Mouse (Mus musculus): ENCODE measurements around the gene Nfic. TPM values are rescaled to one million over a fixed set of nuclear protein-coding genes. Genes with fewer than 3 reads are reported as not detected.

Nfic gene
- total RNA-seq (2023): 60.2 and 61.9 TPM in 2 replicates

DNA sequence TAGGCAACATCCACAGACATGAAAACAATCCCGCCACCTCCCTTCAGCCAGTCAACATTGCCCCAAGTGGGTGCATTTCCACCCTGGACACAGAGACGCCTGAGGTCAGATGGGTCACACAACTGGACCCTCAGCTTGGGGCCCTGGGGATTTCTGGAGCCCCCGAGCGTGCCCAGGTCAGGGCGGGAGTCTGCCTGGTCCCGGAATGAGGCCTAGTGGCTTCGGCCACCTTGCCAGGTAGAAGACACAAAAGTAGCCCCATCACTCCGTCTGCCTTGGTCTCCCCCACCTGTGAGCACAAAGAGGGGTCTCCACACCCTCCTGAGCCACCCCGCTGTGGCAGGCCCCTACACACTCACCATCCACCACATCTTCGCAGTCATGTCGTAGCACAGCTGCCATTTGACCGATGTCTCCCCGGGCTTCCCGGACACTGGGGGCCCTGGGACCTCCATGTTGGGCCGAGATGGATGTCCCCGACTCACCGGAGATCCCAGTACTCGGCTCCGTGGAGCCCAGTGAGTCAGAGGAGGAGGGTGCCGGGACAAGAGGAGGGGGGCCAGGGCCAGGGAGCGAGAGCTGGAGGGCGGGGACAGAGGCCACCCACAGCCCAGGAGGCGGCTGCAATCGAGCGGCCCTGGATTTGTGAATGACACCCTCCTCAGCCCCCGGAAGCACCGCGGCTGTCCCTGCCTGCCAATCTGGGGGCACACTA, at the start of gene Nfic:
Gene Nfic, minus strand, starts transcription at position 455 of the 715 bp plus-strand sequence.

DNA sequence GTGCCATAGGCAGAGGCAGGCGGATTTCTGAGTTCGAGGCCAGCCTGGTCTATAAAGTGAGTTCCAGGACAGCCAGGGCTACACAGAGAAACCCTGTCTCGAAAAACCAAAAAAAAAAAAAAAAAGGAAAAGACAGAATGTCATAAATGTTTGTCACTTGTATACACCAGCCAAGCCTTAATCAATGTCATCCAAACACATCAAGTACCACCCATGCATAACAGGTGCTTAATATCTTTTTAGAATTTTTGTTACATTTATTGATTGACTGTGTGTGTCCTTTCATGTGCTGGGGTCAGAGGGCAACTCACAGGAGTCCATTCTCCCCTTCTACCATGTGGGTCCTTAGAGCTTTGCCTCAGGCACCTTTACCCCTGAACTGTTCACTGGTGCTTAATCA, 44.6 kb upstream of the Nfic start, which contains the start of gene S1pr4:
Gene S1pr4, minus strand, starts transcription at position 101 of the 400 bp plus-strand sequence.

DNA sequence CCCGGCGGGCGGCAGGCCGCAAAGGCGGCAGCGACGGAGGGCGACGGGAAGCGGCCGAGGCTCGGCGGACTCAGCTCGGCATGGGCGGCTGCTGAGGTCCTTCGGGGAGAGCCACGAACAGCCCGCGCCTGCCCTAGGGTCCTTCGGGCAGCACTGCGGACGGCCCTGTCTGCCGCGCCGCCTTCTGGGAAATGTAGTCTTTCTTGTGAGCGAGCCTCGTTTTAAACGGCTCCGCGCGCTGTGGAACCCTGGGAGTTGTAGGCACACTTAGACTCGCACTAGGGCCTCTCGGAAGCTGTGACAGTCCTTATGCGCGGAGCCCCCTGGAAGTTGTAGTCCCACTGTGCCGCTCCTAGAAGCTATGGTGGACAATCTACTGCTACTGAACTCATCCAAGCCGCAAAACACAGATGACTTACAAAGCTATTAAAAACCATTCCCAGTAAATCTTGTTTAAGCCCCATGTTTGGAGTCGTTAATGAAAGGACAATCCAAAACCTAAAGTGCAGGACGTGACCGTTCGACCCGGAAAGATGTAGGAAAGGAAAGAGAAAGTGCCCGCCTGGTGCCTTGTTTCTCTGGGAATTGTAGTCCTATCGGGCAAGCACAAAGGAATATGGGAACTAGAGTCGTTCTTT, 40.9 kb upstream of the Nfic start, which contains the start of gene Ncln:
Gene Ncln, minus strand, starts transcription at position 129 of the 638 bp plus-strand sequence.

DNA sequence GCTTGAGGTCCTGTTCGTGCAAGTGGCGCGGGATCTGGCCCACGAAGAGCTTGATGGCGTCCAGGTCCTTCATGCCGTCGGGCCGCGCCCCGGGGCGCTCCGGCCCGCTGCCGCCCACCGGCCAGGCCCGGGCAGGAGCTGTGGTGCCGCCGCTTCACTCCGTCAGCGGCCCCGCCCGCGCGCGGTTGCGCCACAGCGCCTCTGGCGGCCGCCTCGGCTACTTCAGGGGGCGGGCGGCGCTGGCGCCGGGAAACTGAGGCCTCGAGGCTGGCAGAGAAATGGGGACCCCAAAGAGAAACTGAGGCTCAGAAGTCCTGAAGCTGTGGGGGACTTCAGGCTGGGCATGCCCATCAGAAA, 27.1 kb upstream of the Nfic start, which contains the start of gene Celf5:
Gene Celf5, minus strand, starts transcription at position 177 of the 357 bp plus-strand sequence.

DNA sequence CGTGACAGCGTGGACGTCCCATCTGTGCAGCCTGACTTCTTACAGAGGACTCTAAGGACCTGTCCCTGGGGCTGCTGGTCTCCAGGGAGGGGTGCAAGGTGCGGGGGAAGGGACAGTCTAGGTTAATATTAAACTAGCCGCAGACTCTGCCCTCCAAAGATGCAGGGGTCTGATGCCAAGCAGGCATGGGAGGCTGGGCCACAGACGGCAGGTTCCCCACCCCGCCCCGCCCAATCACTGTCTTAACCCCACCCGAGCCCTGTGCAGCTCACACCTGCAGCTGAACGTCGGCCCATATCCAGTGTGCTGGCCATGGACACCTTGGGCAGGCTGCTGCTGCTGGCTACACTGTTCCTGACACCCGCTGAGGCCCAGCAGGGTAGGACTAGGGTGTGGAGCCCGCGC, 62.7 kb downstream of the Nfic start, which contains the start of gene Smim24:
Gene Smim24, plus strand, starts transcription at position 271 of the 405 bp plus-strand sequence.

DNA sequence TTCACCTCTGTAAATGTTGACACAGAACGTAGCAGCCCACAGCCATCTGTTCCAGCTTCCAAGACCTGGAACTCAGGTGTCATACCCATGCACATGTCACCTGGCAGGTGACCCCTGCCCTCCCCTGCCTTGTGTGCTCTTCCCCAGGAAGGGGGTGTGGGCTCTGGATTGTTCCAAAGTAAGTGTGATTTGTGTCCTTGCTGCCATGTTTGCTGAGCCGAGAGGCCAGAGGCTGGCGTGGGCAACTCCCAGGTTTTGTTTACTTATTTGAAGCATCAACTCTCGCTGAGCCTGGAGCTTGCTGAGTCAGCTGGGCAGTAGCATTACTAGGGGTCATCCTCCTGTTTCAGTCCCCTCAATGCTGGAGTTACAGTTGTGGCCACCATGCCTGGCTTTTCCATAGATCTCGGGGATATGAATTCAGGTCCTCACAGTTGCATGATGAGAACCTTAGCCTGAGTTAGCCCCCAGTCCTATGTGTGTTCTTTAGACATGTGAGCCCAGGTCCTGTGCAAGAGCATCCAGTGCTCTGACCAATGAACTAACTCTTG, 66.9 kb downstream of the Nfic start, which contains the start of gene Gm48552:
Gene Gm48552, plus strand, starts transcription at position 501 of the 551 bp plus-strand sequence.

DNA sequence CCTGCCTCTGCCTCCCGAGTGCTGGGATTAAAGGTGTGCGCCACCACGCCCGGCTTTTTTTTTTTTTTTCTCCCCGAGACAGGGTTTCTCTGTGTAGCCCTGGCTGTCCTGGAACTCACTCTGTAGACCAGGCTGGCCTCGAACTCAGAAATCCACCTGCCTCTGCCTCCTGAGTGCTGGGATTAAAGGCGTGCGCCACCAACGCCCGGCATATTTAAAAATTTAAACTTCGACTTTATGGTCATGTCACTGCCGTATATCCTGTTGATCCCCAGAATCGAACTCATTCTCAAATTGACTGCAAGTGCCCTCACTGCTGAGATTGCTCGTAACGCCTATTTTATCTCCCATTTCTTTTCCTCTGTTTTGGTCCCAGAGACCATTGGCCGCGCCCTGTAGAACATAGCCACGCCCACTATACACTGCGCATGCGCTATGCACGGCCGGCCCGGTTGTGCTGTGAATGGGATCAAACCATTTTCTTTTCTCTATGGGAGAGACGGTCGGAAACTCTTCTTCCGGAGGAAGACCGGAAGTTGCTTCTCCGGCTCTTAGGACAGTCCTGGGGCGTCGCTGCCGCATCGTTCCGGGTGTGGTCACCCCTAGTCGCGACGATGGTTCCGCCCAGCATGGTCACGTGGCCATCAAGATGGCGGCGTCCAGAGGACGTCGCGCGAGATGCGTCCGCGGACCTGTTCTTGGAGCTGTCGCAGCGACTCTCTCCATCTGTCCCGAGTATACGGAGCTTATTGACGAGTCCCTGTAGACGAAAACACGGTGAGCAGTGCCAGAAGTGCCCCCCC, 71.4 kb downstream of the Nfic start, which contains the start of the genes Dohh and Gm48551:
Gene Dohh, plus strand, starts transcription at position 627 of the 803 bp plus-strand sequence.
Gene Gm48551, plus strand, starts transcription at position 665 of the 803 bp plus-strand sequence.

DNA sequence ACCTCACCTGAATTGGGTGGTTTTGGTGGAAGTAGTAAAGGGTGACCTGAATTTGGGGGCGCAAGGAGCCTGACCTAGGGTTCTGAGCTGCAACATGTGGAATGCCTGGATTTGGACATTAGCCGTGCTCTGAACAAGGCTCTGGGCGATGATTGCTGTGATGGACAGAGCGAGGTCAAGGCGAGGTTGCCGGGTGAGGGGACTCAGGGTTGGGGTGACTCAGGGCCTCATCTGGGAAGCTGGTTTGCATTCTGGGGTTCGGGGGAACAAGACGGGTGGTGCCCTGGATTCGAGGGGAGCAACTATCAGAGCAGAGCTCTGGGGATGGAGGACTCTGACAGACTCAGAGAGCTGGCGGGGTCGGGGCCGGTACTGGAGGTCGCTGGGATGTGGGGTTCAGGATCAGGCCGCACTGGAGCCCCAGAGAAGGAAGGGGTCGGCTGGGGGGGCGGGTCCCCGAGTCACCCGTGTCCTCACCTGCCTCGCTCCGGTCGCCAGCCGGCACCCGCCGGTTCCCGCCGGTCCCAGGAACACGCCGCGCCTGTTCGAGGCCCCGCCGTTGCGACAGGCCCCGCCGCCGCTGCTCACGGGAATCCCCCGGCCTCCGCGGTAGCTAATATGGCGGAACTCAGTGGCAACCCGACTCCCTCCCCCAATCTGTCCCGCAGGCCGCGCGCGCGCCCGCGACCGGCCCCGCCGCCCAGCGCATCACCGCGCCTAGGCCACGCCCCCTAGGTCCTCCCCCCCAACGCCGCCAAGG, 77.5 kb downstream of the Nfic start, which contains the start of gene Fzr1:
Gene Fzr1, minus strand, starts transcription at position 724 of the 760 bp plus-strand sequence.

DNA sequence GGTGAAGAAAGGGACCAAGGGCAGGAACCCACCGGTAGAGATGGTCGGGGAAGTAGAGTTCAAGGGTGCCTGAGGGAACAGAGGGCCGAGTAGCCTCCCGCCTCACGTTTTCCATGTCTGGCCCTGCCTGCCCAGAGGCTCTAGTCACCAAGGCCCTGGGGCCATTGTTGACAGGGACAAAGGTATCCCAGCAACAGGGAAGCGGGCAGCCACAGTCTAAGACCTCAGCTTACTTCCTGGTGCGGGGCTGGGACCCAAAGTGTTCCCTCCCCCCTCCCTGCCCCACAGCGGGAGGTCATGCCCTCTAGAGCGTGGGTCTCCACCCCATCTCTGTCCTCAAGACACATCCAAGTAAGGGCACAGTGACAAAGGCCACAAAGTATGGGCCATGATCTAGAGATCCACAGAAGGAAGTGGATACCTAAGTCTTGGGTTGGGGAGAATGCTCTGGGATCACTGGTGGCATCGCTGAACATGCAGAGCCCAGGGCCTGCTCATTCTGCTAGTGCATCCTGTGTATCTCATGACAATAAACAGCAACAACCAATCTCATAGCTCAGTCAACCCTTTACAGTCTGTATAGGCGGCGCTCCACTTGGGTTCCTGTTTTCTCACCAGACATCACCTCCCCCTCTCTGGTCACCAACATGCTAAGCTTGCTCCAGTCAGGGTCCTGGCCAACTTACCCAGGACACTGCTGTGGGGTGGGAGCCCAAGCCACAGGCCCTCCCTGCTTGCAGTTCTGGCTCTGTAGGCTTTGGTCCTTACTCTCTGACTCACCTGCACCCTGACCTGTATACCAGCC, 89.6 kb downstream of the Nfic start, which contains the start of gene 4930404N11Rik:
Gene 4930404N11Rik, minus strand, starts transcription at position 145 of the 805 bp plus-strand sequence.

DNA sequence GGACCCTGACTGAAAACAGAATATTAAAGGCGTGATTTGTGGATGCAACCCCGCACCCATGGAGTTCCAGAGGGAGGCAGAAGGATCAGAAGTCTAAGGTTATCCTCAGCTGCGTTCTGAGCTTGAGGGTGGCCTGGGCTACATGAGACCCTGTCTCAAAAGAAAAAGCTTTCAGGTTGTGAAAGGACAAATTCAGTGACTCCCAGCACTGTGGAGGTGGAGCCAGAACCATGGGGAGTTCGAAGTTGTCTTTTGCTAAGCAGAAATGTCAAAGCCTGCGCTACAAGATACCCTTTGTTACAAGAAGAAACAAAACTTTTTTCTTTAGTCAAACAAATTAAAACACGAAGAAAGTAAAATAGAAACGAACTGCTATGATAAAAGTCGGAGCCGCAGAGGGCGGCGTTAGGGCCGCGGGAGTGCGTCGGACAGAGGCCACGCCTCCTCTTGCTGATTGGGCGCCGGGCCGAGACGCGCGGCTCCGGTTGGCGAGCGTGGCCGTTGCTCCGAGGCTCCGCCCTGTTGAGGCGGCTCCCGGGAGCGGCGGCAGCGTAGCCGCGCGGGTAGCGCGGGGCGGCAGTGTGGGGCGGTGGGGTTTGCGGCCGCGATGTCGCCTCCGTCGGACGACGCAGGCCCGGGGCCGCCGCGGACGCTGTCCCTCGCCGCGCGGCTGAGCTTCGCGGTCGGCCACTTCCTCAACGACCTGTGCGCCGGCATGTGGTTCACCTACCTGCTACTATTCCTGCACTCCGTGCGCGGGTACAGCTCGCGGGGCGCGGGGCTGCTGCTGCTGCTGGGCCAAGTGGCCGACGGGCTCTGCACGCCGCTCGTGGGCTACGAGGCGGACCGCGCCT, 98.2 kb downstream of the Nfic start, which contains the start of gene Mfsd12:
Gene Mfsd12, plus strand, starts transcription at position 501 of the 854 bp plus-strand sequence.

DNA sequence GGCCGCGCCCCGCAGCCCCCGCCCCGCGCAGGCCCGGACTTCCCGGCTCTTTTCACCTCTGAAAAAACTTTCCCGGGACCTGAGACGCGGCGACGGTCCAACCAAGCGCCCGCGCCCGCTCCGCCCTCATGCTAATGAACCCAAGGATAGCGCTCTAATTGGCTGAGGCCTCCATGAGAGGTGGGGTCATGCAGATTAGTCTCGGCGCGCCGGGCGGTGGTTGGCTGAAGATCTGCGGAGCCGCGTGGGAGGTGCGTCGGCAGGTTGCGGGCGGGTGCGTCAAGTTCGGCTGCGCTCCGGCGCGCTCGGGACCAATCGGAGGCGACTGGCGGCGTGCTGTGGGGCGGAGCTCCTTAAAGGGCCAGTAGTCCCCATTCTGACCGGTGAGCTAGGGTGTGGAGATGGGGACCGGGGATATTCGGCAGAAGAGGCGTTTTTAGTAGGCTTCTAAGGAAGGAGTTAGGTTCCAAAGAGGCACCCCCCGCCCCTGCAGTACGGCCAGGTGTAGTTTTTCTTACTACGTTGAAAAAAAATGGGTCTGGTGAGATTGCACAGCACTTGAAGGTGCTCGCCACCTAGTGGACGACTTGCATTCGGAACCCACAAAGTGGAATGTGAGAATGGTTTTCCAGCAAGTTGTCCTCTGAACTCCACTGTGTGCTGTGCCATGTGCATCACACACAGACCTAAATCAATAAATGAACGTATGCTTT, 104.9 kb downstream of the Nfic start, which contains the start of gene Hmg20b:
Gene Hmg20b, minus strand, starts transcription at position 130 of the 713 bp plus-strand sequence.

Other genes with a start within 250 kb of the Nfic start
- not detected in 2 replicates for gene Atcay, start 224.8 kb downstream of the Nfic start, total RNA-seq (2023)
- gene Zfr2, start 222.5 kb downstream of the Nfic start, total RNA-seq (2023): 0.14 and 0.54 TPM in 2 replicates
- gene Matk, start 202.7 kb downstream of the Nfic start, total RNA-seq (2023): 5.3 and 8.3 TPM in 2 replicates
- gene Mrpl54, start 188.7 kb downstream of the Nfic start, total RNA-seq (2023): 20.7 and 28.0 TPM in 2 replicates
- 21.8 and 26.0 TPM in 2 replicates for gene Apba3, start 188.7 kb downstream of the Nfic start, total RNA-seq (2023)
- gene Tjp3, start 164.1 kb downstream of the Nfic start, total RNA-seq (2023): 6.9 and 8.6 TPM in 2 replicates
- gene Pip5k1c, start 162.7 kb downstream of the Nfic start, total RNA-seq (2023): 89.4 and 124 TPM in 2 replicates
- 26.4 and 33.1 TPM in 2 replicates for gene Cactin, start 134.5 kb downstream of the Nfic start, total RNA-seq (2023)
- gene Tbxa2r, start 126.9 kb downstream of the Nfic start, total RNA-seq (2023): 0.47 TPM in 1 of 2 replicates, not detected in the other
- not detected in 2 replicates for gene Gipc3, start 112.4 kb downstream of the Nfic start, total RNA-seq (2023)
- gene Hmg20b, start 105.2 kb downstream of the Nfic start, total RNA-seq (2023): 38.3 and 47.1 TPM in 2 replicates
- gene Mfsd12, start 98.1 kb downstream of the Nfic start, total RNA-seq (2023): 26.6 and 28.7 TPM in 2 replicates
- 6.0 and 7.1 TPM in 2 replicates for gene 4930404N11Rik, start 89.8 kb downstream of the Nfic start, total RNA-seq (2023)
- gene Fzr1, start 77.1 kb downstream of the Nfic start, total RNA-seq (2023): 50.3 and 54.1 TPM in 2 replicates
- gene Dohh, start 71.2 kb downstream of the Nfic start, total RNA-seq (2023): 22.1 and 26.0 TPM in 2 replicates
- gene Gm48551, start 71.2 kb downstream of the Nfic start, total RNA-seq (2023): 2.0 and 2.2 TPM in 2 replicates
- gene Gm48552, start 66.6 kb downstream of the Nfic start, total RNA-seq (2023): 0.91 TPM in 1 of 2 replicates, not detected in the other
- gene Smim24, start 62.6 kb downstream of the Nfic start, total RNA-seq (2023): 5.1 and 6.8 TPM in 2 replicates
- not detected in 2 replicates for gene Celf5, start 27.1 kb upstream of the Nfic start, total RNA-seq (2023)
- 94.5 and 145 TPM in 2 replicates for gene Ncln, start 40.8 kb upstream of the Nfic start, total RNA-seq (2023)
- gene S1pr4, start 44.5 kb upstream of the Nfic start, total RNA-seq (2023): 74.1 and 98.5 TPM in 2 replicates
- 27.7 and 31.6 TPM in 2 replicates for gene Gna15, start 68.6 kb upstream of the Nfic start, total RNA-seq (2023)
- gene Gna11, start 89.6 kb upstream of the Nfic start, total RNA-seq (2023): 6.3 and 7.7 TPM in 2 replicates
- gene Aes, start 103.9 kb upstream of the Nfic start, total RNA-seq (2023): 259 and 315 TPM in 2 replicates
- 0.95 and 1.5 TPM in 2 replicates for gene Tle2, start 118.9 kb upstream of the Nfic start, total RNA-seq (2023)
- gene Tle6, start 145.4 kb upstream of the Nfic start, total RNA-seq (2023): 2.5 and 3.8 TPM in 2 replicates
- 0.69 and 0.82 TPM in 2 replicates for gene BC025920, start 150.6 kb upstream of the Nfic start, total RNA-seq (2023)
- gene Sirt6, start 172.2 kb upstream of the Nfic start, total RNA-seq (2023): 9.8 and 10.9 TPM in 2 replicates
- gene Ankrd24, start 172.9 kb upstream of the Nfic start, total RNA-seq (2023): 0.25 and 0.52 TPM in 2 replicates
- gene Gm10778, start 193.4 kb upstream of the Nfic start, total RNA-seq (2023): 0.35 TPM in 1 of 2 replicates, not detected in the other
- gene Zfp433, start 249.2 kb upstream of the Nfic start, total RNA-seq (2023): 1.5 and 5.1 TPM in 2 replicates

Measured in neutrophil, adult 65 days (primary cell).